Mouse (Mus musculus): ENCODE measurements around the gene Ccdc162. TPM values are rescaled to one million over a fixed set of nuclear protein-coding genes. Genes with fewer than 3 reads are reported as not detected.

The Ccdc162 gene
- polyA plus RNA-seq, 1 experiment from 2014 or later, result 2.4 TPM

DNA sequence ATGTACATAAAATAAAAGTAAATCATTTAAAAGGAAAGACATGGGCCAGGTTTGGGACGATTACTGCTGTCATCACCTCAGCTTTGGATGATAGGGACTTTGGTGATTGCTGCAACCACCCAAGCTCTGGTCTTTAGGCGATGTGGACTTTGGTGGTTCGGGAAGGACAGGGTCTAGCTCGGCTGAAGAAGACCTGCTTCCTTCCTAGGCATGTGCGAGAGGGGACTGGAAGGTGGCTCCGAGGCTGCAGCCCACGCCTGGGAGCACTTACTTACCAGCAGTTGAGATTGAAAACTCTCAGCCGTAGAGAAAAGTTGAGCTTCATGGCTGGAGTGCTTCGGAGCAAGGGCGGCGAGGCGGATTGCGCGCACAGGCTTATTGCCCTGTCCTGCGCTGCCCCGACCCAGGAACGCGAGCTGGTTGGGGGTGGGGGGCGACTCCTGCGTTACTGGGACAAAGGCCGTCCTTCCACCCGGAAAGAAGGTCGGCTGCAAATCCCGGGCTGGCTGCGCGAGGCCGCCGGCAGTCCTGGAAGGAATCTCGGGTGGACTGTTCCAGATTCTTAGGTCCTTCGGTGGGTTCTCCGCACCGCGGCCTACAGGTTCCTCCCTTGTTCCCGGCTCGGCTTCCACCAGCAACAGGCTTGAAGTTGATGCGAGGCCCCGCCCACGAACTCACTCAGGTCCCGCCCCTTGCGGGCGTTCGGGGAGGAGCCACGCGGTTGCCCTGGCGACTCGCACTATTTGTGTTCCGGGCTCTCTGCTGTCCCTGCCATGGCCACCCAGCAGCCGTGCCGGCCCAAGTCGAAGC is 226.5 kb downstream of the Ccdc162 start, which contains the start of the genes Smpd2 and Ppil6:
Gene Smpd2, minus strand, starts transcription at position 662 of the 810 bp plus-strand sequence.
Gene Ppil6, plus strand, starts transcription at position 732 of the 810 bp plus-strand sequence.
- DNase-seq (ENCODE audit: low spot score), result peak; percentile 91

DNA sequence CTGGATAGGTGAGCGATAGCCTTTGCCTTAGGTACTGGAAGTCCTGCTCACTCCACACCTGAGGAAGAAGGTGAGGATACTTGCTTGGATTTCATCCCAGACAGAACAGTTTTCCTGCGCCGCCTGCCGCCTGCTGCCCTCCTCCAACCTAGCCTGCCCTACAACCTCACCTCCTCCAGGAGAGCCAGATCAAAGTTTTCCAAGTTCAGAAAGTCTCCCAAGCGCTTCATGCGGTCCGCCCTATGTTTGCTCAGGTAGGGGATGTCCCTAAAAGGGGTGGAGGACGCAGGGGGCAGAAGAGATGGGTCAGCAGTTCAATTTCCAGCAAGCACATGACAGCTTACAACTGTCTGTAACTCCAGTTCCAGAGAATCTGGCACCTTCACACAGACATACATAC is 227.1 kb downstream of the Ccdc162 start:
- DNase-seq (ENCODE audit: low spot score), result no peak

DNA sequence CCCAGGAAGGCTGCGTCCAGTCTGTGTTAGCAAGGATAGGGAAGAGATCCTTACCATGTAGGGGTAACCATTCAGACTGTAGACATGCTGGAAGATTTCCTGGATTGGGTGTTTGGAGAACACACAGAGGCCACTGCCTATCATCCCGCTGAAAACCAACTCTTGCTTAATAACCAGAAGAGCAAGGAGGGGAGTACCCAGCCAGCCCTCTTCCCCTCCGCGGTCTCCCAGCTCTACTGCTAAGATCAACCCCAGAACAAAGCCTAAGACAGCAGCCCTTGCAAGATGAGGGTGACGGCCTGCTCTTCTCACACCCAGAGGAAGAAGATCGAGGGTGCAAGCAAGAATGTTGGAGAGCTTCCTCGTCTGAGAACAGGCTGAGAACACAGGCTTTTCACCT is 227.6 kb downstream of the Ccdc162 start:
- DNase-seq (ENCODE audit: low spot score), result peak; percentile 48

Small RNA genes within 50 kb of the gene (microRNA-seq; reads per million reads assigned to microRNA genes)
- not detected for gene Mir3473b (ENCODE audit: borderline number of aligned reads)

Other genes starting within 250 kb of the Ccdc162 start
- gene Mical1, start 240.3 kb downstream of the Ccdc162 start, polyA plus RNA-seq (2015; fragmentation: Nextera tagmentation; extraction: Ambion mirVana), result 72.9 and 82.9 TPM in 2 replicates
- 53.7 and 57.5 TPM in 2 replicates for gene Smpd2, start 226.3 kb downstream of the Ccdc162 start, polyA plus RNA-seq (2015; fragmentation: Nextera tagmentation; extraction: Ambion mirVana)
- gene Ppil6, start 226.2 kb downstream of the Ccdc162 start, polyA plus RNA-seq (2015; fragmentation: Nextera tagmentation; extraction: Ambion mirVana), result 1.2 and 1.4 TPM in 2 replicates
- gene Cd164, start 197.2 kb downstream of the Ccdc162 start, polyA plus RNA-seq (2015; fragmentation: Nextera tagmentation; extraction: Ambion mirVana), result 259 TPM in 2 replicates
- gene Cep57l1, start 93.2 kb upstream of the Ccdc162 start, polyA plus RNA-seq (2015; fragmentation: Nextera tagmentation; extraction: Ambion mirVana), result 28.0 and 29.2 TPM in 2 replicates
- gene Sesn1, start 93.3 kb upstream of the Ccdc162 start, polyA plus RNA-seq (2015; fragmentation: Nextera tagmentation; extraction: Ambion mirVana), result 66.5 and 69.4 TPM in 2 replicates